20 mouse cellular contexts compared by ENCODE assay signal in genomic region chr8:106820553-106821515, GRCm38 (mm10). TPM values are rescaled to one million over a fixed set of nuclear protein-coding genes. Genes with fewer than 3 reads are reported as not detected.
DNase-seq lines count a peak whose midpoint lies in the region; ATAC-seq lines count a peak whose summit lies in the region.
"Had no signal": no experiment of that assay in that cellular context is flagged by ENCODE, and none has a peak within 500 bp of the region (broad histone marks: within the 10 kb centered on the region; RNA-seq: fewer than 3 reads in every experiment).

No protein-coding gene starts in this region.

- DNase-seq in kidney, postnatal 14 days, result no peak
- DNase-seq in embryonic facial prominence, embryonic 10.5 days (ENCODE audit: low spot score), result no peak
- peak; percentile 31 for DNase-seq in forelimb bud, embryonic 11.5 days (ENCODE audit: low read depth, low spot score)
- DNase-seq in right cerebral cortex, adult 2 months (ENCODE audit: low spot score in 2 of 2), result no peak
- DNase-seq in right cerebral cortex, adult 18-20 months, result no peak
- DNase-seq: adrenal gland, postnatal 14 days; cerebellum, adult 9-11 months; liver, embryonic 13.5 days; retina, postnatal 1 day; thymus, postnatal 4 days had no signal

- WGBS in kidney, embryonic 16.5 days, result 45% methylated on average over 14 of the region's 14 CpGs
- 70% methylated on average over 14 of the region's 14 CpGs for WGBS in embryonic facial prominence, embryonic 10.5 days
- 78% methylated on average over 14 of the region's 14 CpGs for WGBS in hindbrain, embryonic 12.5 days

- H3K36me3 ChIP-seq in kidney, embryonic 16.5 days (ENCODE audit: insufficient read depth, low read length), result 0 out of 2 replicates have a peak, but pooled peaks cover 3% of the 10 kb centered on the region
- H3K36me3 ChIP-seq in embryonic facial prominence, embryonic 10.5 days (replicated peaks), result peaks cover 26% of the 10 kb centered on the region
- no peaks in the 10 kb centered on the region for H3K36me3 ChIP-seq in hindbrain, embryonic 12.5 days
- H3K36me3 ChIP-seq: heart, embryonic 15.5 days; neural tube, embryonic 15.5 days had no signal

- H3K9me3 ChIP-seq in kidney, embryonic 16.5 days (ENCODE audit: low read length), result no peaks in the 10 kb centered on the region
- H3K9me3 ChIP-seq in embryonic facial prominence, embryonic 10.5 days, result no peaks in the 10 kb centered on the region
- no peaks in the 10 kb centered on the region for H3K9me3 ChIP-seq in hindbrain, embryonic 12.5 days (replicated peaks)
- H3K9me3 ChIP-seq: forebrain, embryonic 10.5 days; heart, embryonic 15.5 days; liver, embryonic 13.5 days; midbrain, embryonic 10.5 days; neural tube, embryonic 15.5 days had no signal

- H3K4me3 ChIP-seq in kidney, embryonic 16.5 days (ENCODE audit: low read length), result no peak overlapping the region
- no peak overlapping the region for H3K4me3 ChIP-seq in embryonic facial prominence, embryonic 10.5 days
- no peak overlapping the region for H3K4me3 ChIP-seq in hindbrain, embryonic 12.5 days
- H3K4me3 ChIP-seq: forebrain, embryonic 10.5 days; heart, embryonic 15.5 days; liver, embryonic 13.5 days; midbrain, embryonic 10.5 days; neural tube, embryonic 15.5 days had no signal

- H3K9ac ChIP-seq in kidney, embryonic 16.5 days (replicated peaks; ENCODE audit: low read length), result no peak overlapping the region
- H3K9ac ChIP-seq in hindbrain, embryonic 12.5 days, result no peak overlapping the region
- H3K9ac ChIP-seq: heart, embryonic 15.5 days; hindbrain, embryonic 14.5 days; liver, embryonic 13.5 days; neural tube, embryonic 15.5 days had no signal

- H3K27ac ChIP-seq in kidney, embryonic 16.5 days (ENCODE audit: low read length), result peak overlapping the region; percentile 74
- peak overlapping the region; percentile 3; the same call in 1 of the 2 replicates for H3K27ac ChIP-seq in embryonic facial prominence, embryonic 10.5 days (replicated peaks)
- no peak overlapping the region for H3K27ac ChIP-seq in hindbrain, embryonic 12.5 days
- H3K27ac ChIP-seq: forebrain, embryonic 10.5 days; heart, embryonic 15.5 days; hindbrain, embryonic 14.5 days; liver, embryonic 13.5 days; midbrain, embryonic 10.5 days; neural tube, embryonic 15.5 days had no signal

- peaks cover 25% of the 10 kb centered on the region for H3K4me1 ChIP-seq in kidney, embryonic 16.5 days (ENCODE audit: insufficient read depth, low read length)
- peaks cover 19% of the 10 kb centered on the region for H3K4me1 ChIP-seq in embryonic facial prominence, embryonic 10.5 days
- peaks cover 7% of the 10 kb centered on the region; the same call in 1 of the 2 replicates for H3K4me1 ChIP-seq in hindbrain, embryonic 12.5 days
- H3K4me1 ChIP-seq: liver, embryonic 13.5 days had no signal

- no peak for ATAC-seq in kidney, embryonic 16.5 days (ENCODE audit: low FRiP score, low TSS enrichment)
- ATAC-seq in megakaryocyte, adult 5-6 weeks (ENCODE audit: poor library complexity, severe bottlenecking), result peak; percentile 52; the same call in 1 of the 2 replicates
- ATAC-seq in hindbrain, embryonic 12.5 days (ENCODE audit: low FRiP score), result no peak
- ATAC-seq: lung, postnatal 0 days had no signal

- no peak overlapping the region for H3K4me2 ChIP-seq in kidney, embryonic 16.5 days (replicated peaks; ENCODE audit: low read depth, low read length)
- no peak overlapping the region for H3K4me2 ChIP-seq in hindbrain, embryonic 12.5 days (replicated peaks)
- H3K4me2 ChIP-seq: heart, embryonic 15.5 days; hindbrain, embryonic 14.5 days; liver, embryonic 13.5 days; neural tube, embryonic 15.5 days had no signal

- no peaks in the 10 kb centered on the region for H3K27me3 ChIP-seq in kidney, embryonic 16.5 days (ENCODE audit: insufficient read depth, low read length)
- no peaks in the 10 kb centered on the region for H3K27me3 ChIP-seq in embryonic facial prominence, embryonic 10.5 days (replicated peaks; ENCODE audit: low read depth, poor library complexity, severe bottlenecking)
- no peaks in the 10 kb centered on the region for H3K27me3 ChIP-seq in hindbrain, embryonic 12.5 days
- H3K27me3 ChIP-seq: CH12.LX; heart, embryonic 15.5 days; liver, embryonic 13.5 days; neural tube, embryonic 15.5 days had no signal

RNA-seq across cellular contexts. Expression of gene Has3, which starts 49.2 kb away (rescaled TPM):
- polyA plus RNA-seq in kidney, embryonic 16.5 days (2015; fragmentation: Nextera tagmentation; extraction: Ambion mirVana), result 1.5 and 1.6 TPM in 2 replicates
- 0.05 and 0.17 TPM in 2 replicates for polyA plus RNA-seq in embryonic facial prominence, embryonic 10.5 days (2016; fragmentation: Nextera tagmentation; extraction: Ambion mirVana)
- total RNA-seq in megakaryocyte, adult 5-6 weeks (2015), result not detected in 2 replicates
- 0.16 TPM in 1 of 2 replicates, not detected in the other for total RNA-seq in megakaryocyte, adult 5-6 weeks (2017)
- polyA plus RNA-seq in hindbrain, embryonic 12.5 days (2016; fragmentation: Nextera tagmentation; extraction: Ambion mirVana), result 0.22 and 0.27 TPM in 2 replicates
